Mouse (Mus musculus): Measurements from ENCODE around the gene Pde8b.
A peak's percentile ranks its signal among the peaks of the same experiment; 100 is the strongest.

Pde8b gene

GRCm38 (mm10) chr13:95140460-95141079 lies 109.6 kb downstream of the Pde8b start:
- DNase-seq (ENCODE audit: extremely low spot score) = no peak

GRCm38 (mm10) chr13:95135326-95136150 lies 114.6 kb downstream of the Pde8b start:
- no peak for DNase-seq (ENCODE audit: extremely low spot score)

- DNase-seq (ENCODE audit: extremely low spot score) = no peak
Measured at GRCm38 (mm10) chr13:95131848-95132247, 118.3 kb downstream of the Pde8b start.

GRCm38 (mm10) chr13:95131041-95131440 lies 119.1 kb downstream of the Pde8b start:
- DNase-seq (ENCODE audit: extremely low spot score) = peak; percentile 33

- DNase-seq (ENCODE audit: extremely low spot score) = no peak
Measured at GRCm38 (mm10) chr13:95127288-95127687, 122.8 kb downstream of the Pde8b start.

- no peak for DNase-seq (ENCODE audit: extremely low spot score)
Measured at GRCm38 (mm10) chr13:95126801-95127200, 123.3 kb downstream of the Pde8b start.

GRCm38 (mm10) chr13:95125546-95126215 lies 124.5 kb downstream of the Pde8b start:
- DNase-seq (ENCODE audit: extremely low spot score) = no peak

GRCm38 (mm10) chr13:95120570-95120969 lies 129.6 kb downstream of the Pde8b start:
- no peak for DNase-seq (ENCODE audit: extremely low spot score)

GRCm38 (mm10) chr13:95113763-95114162 lies 136.4 kb downstream of the Pde8b start:
- no peak for DNase-seq (ENCODE audit: extremely low spot score)

- no peak for DNase-seq (ENCODE audit: extremely low spot score)
Measured at GRCm38 (mm10) chr13:95109555-95109954, 140.6 kb downstream of the Pde8b start.

GRCm38 (mm10) chr13:95108035-95108434 lies 142.1 kb downstream of the Pde8b start:
- DNase-seq (ENCODE audit: extremely low spot score) = no peak

GRCm38 (mm10) chr13:95104865-95105264 lies 145.3 kb downstream of the Pde8b start:
- DNase-seq (ENCODE audit: extremely low spot score) = no peak

GRCm38 (mm10) chr13:95102985-95103590 lies 147.0 kb downstream of the Pde8b start:
- DNase-seq (ENCODE audit: extremely low spot score) = no peak

- DNase-seq (ENCODE audit: extremely low spot score) = no peak
Measured at GRCm38 (mm10) chr13:95101315-95101714, 148.8 kb downstream of the Pde8b start.

GRCm38 (mm10) chr13:95098931-95099720 lies 151.0 kb downstream of the Pde8b start:
- DNase-seq (ENCODE audit: extremely low spot score) = no peak

- no peak for DNase-seq (ENCODE audit: extremely low spot score)
Measured at GRCm38 (mm10) chr13:95096646-95097045, 153.5 kb downstream of the Pde8b start.

GRCm38 (mm10) chr13:95095860-95096259 lies 154.3 kb downstream of the Pde8b start:
- no peak for DNase-seq (ENCODE audit: extremely low spot score)

- DNase-seq (ENCODE audit: extremely low spot score) = no peak
Measured at GRCm38 (mm10) chr13:95091546-95092445, 158.3 kb downstream of the Pde8b start.

- DNase-seq (ENCODE audit: extremely low spot score) = no peak
Measured at GRCm38 (mm10) chr13:95087358-95087787, 162.8 kb downstream of the Pde8b start.

- no peak for DNase-seq (ENCODE audit: extremely low spot score)
Measured at GRCm38 (mm10) chr13:95086033-95086432, 164.1 kb downstream of the Pde8b start.
